ENCODE assay signal across 11 mouse cellular contexts in the genomic region with DNA sequence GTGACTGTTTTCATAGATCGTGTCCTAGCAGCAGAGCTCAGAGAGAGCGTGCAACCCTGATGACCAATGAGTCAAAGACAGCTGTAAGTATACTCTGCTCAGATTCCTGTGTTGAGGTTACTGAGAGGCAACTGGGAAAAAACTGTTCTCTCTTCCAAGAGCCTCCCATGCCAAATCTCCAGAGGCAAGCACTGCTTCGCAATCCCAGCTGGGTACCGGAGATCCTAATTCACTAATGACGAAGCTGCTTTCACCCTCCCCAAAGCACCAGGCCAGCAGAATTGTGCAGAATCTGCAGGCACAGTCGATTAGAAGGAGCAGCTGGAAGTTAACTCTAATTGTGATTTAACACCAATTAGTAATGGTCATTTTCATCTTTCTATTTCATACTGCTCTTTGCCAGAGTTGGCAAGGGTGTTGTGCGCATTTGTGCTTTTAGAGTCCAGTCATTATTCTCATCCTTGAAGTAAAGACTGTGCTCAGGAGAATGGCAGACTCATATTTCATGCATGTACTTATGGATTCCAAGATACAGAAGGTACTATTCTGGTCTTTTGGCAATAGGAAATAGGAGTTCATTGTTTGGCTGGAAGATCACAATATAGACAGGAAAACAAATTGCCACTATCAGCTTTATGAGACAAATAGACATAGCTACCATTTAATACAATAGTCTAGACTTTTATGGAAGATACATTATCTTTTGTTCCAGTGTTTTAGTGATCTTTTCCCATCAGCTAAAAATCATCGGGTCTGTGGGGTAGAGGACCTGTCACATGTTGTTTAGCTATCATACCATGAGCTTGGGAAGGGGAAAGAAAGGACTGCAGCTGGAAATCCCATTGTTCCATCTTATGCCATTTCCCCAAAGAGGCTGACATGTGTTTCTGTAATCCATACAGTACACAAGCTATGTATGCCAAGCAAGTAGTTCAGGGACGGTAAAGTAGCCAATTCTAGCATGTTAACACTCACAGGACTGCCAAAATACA.
DNase-seq lines count a peak whose midpoint lies in the region; ATAC-seq and TF ChIP-seq lines count a peak whose summit lies in the region.
"Had no signal": no experiment of that assay in that cellular context is flagged by ENCODE, and none has a peak within 500 bp of the region (broad histone marks: within the 10 kb centered on the region; RNA-seq: fewer than 3 reads in every experiment).

No protein-coding gene starts in this region.

- no peak for TF ChIP-seq CTCF in brain, embryonic 14.5 days (IDR thresholded peaks at IDR 0.05; ENCODE audit: borderline replicate concordance, extremely low read depth, insufficient read depth, insufficient read length)

- H3K4me3 ChIP-seq in forebrain, embryonic 16.5 days (replicated peaks; ENCODE audit: low read length), result no peak overlapping the region
- H3K4me3 ChIP-seq in forebrain, embryonic 13.5 days, result no peak overlapping the region
- H3K4me3 ChIP-seq in hindbrain, embryonic 11.5 days (ENCODE audit: low read depth, low read length), result no peak overlapping the region
- H3K4me3 ChIP-seq in myocyte, result no peak overlapping the region

- no peak overlapping the region for H3K9ac ChIP-seq in forebrain, embryonic 16.5 days (replicated peaks; ENCODE audit: low read depth, low read length)
- no peak overlapping the region for H3K9ac ChIP-seq in forebrain, embryonic 13.5 days
- H3K9ac ChIP-seq in hindbrain, embryonic 11.5 days (ENCODE audit: low read depth, low read length), result no peak overlapping the region

- H3K4me2 ChIP-seq in forebrain, embryonic 16.5 days (ENCODE audit: low read length), result no peak overlapping the region; the same call in 1 of the 2 replicates
- H3K4me2 ChIP-seq in forebrain, embryonic 13.5 days, result no peak overlapping the region
- H3K4me2 ChIP-seq in hindbrain, embryonic 11.5 days (replicated peaks; ENCODE audit: low read depth, low read length), result no peak overlapping the region
- peak overlapping the region; percentile 26 for H3K4me2 ChIP-seq in myocyte (ENCODE audit: low read depth)

- DNase-seq in brain, embryonic 14.5 days (ENCODE audit: low read depth), result peak; percentile 71
- DNase-seq in hindbrain, embryonic 11.5 days (ENCODE audit: low spot score), result peak; percentile 17
- no peak for DNase-seq in urinary bladder, postnatal 36 days (ENCODE audit: low spot score in 2 of 2)
- no peak for DNase-seq in liver
- DNase-seq in thymus, adult 18-20 months, result no peak
- DNase-seq: kidney, adult 2 months; lung, adult 2 months; right cerebral cortex, postnatal 4 days had no signal

- H3ac ChIP-seq in myocyte (ENCODE audit: control insufficient read depth, insufficient read length), result no peak overlapping the region

- peak; percentile 57 for ATAC-seq in forebrain, embryonic 16.5 days
- ATAC-seq in forebrain, embryonic 13.5 days, result no peak
- peak; percentile 85 for ATAC-seq in hindbrain, embryonic 11.5 days (ENCODE audit: low FRiP score)

- no peaks in the 10 kb centered on the region for H3K9me3 ChIP-seq in forebrain, embryonic 16.5 days (ENCODE audit: control insufficient read depth, low read length)
- no peaks in the 10 kb centered on the region for H3K9me3 ChIP-seq in forebrain, embryonic 13.5 days (replicated peaks)
- no peaks in the 10 kb centered on the region for H3K9me3 ChIP-seq in hindbrain, embryonic 11.5 days (ENCODE audit: control insufficient read depth, low read length)

- no peak overlapping the region for H3K27ac ChIP-seq in forebrain, embryonic 16.5 days (ENCODE audit: low read length)
- H3K27ac ChIP-seq in forebrain, embryonic 13.5 days, result no peak overlapping the region
- no peak overlapping the region for H3K27ac ChIP-seq in hindbrain, embryonic 11.5 days (ENCODE audit: low read depth, low read length)

- no peaks in the 10 kb centered on the region for H3K79me2 ChIP-seq in myocyte (ENCODE audit: control insufficient read depth, insufficient read depth)

- no peaks in the 10 kb centered on the region for H3K36me3 ChIP-seq in forebrain, embryonic 16.5 days (ENCODE audit: control insufficient read depth, insufficient read depth)
- H3K36me3 ChIP-seq in forebrain, embryonic 13.5 days (ENCODE audit: poor library complexity, severe bottlenecking), result no peaks in the 10 kb centered on the region
- no peaks in the 10 kb centered on the region for H3K36me3 ChIP-seq in hindbrain, embryonic 11.5 days (ENCODE audit: control insufficient read depth, insufficient read depth, low read length)
- H3K36me3 ChIP-seq in myocyte (ENCODE audit: control insufficient read depth, insufficient read depth), result no peaks in the 10 kb centered on the region

- H3K27me3 ChIP-seq in forebrain, embryonic 16.5 days (replicated peaks; ENCODE audit: control insufficient read depth, insufficient read depth, low read length), result no peaks in the 10 kb centered on the region
- H3K27me3 ChIP-seq in forebrain, embryonic 13.5 days, result no peaks in the 10 kb centered on the region
- H3K27me3 ChIP-seq in hindbrain, embryonic 11.5 days (ENCODE audit: control insufficient read depth, insufficient read depth, low read length), result no peaks in the 10 kb centered on the region
- H3K27me3 ChIP-seq in myocyte (ENCODE audit: control insufficient read depth, insufficient read depth, insufficient read length), result no peaks in the 10 kb centered on the region

- no peak for TF ChIP-seq POLR2A in brain, embryonic 14.5 days (IDR thresholded peaks at IDR 0.05; ENCODE audit: borderline replicate concordance, extremely low read depth, insufficient read depth, insufficient read length, poor library complexity, severe bottlenecking)
- TF ChIP-seq POLR2A in myocyte (IDR thresholded peaks at IDR 0.05; ENCODE audit: insufficient read length, low read depth), result no peak

- peaks cover 8% of the 10 kb centered on the region for H3K4me1 ChIP-seq in forebrain, embryonic 16.5 days (replicated peaks; ENCODE audit: control insufficient read depth, insufficient read depth, low read length)
- H3K4me1 ChIP-seq in forebrain, embryonic 13.5 days, result 0 out of 2 replicates have a peak, but pooled peaks cover 9% of the 10 kb centered on the region
- H3K4me1 ChIP-seq in hindbrain, embryonic 11.5 days (replicated peaks; ENCODE audit: control insufficient read depth, insufficient read depth, low read length), result no peaks in the 10 kb centered on the region

- 45% methylated on average over 9 of the region's 9 CpGs for WGBS in forebrain, embryonic 16.5 days
- 59% methylated on average over 9 of the region's 9 CpGs for WGBS in forebrain, embryonic 13.5 days
- WGBS in hindbrain, embryonic 11.5 days, result 60% methylated on average over 9 of the region's 9 CpGs

TF ChIP-seq in myocyte, 11 proteins besides CTCF, POLR2A, EP300 and RAD21:
- TF ChIP-seq SRF (IDR thresholded peaks at IDR 0.05; ENCODE audit: control insufficient read depth, insufficient read length, low read depth), result no peak
- no peak for TF ChIP-seq TCF12 (IDR thresholded peaks at IDR 0.05; ENCODE audit: insufficient read depth, poor library complexity, severe bottlenecking)
- no peak for TF ChIP-seq REST (IDR thresholded peaks at IDR 0.05; ENCODE audit: insufficient read depth, insufficient read length)
- TF ChIP-seq E2F4 (IDR thresholded peaks at IDR 0.05; ENCODE audit: insufficient read depth), result no peak
- no peak for TF ChIP-seq TCF3 (IDR thresholded peaks at IDR 0.05; ENCODE audit: insufficient read length, low read depth)
- TF ChIP-seq MYOG (IDR thresholded peaks at IDR 0.05; ENCODE audit: control insufficient read depth in 1 of 3, insufficient read depth in 1 of 3, insufficient read length in 2 of 3, low read depth in 2 of 3), result no peak
- TF ChIP-seq MAX (IDR thresholded peaks at IDR 0.05; ENCODE audit: low read depth), result no peak
- TF ChIP-seq POLR2AphosphoS2 (IDR thresholded peaks at IDR 0.05; ENCODE audit: insufficient read length, low read depth), result no peak
- no peak for TF ChIP-seq USF1 (IDR thresholded peaks at IDR 0.05; ENCODE audit: low read depth)
- no peak for TF ChIP-seq MYOD1 (IDR thresholded peaks at IDR 0.05; ENCODE audit: control insufficient read depth in 1 of 3, insufficient read length in 2 of 3, low read depth in 2 of 3)
- no peak for TF ChIP-seq CEBPB (IDR thresholded peaks at IDR 0.05; ENCODE audit: insufficient read depth, poor library complexity, severe bottlenecking)

Comparison
In these comparisons a context has a peak if more than half of its experiments do, and no peak if none do; other contexts are left out.
1. DNase-seq: peak in brain, embryonic 14.5 days (single experiment) and hindbrain, embryonic 11.5 days (single experiment); none in urinary bladder, postnatal 36 days (0 of 2), liver (single experiment) and thymus, adult 18-20 months (0 of 2).